Mouse (Mus musculus): ENCODE results near the gene Adam15.

GRCm38 (mm10) chr3:89327371-89327870 is 22.4 kb downstream of the Adam15 start:
- TF ChIP-seq CTCF (IDR thresholded peaks at IDR 0.05; ENCODE audit: borderline replicate concordance, control insufficient read depth, extremely low read depth, insufficient read depth, low read length, poor library complexity) (no peak), POLR2A (IDR thresholded peaks at IDR 0.05; ENCODE audit: control insufficient read depth, extremely low read depth, insufficient read depth, low read length, poor library complexity) (no peak)

Measured in thymus, adult 2 months (tissue).